Comparison of ENCODE assay signal across 21 mouse cellular contexts in genomic region chr8:87046590-87046989, GRCm38 (mm10).
"Had no signal": no experiment of that assay in that cellular context is flagged by ENCODE, and none has a peak within 500 bp of the region (broad histone marks: within the 10 kb centered on the region; RNA-seq: fewer than 3 reads in every experiment).

No protein-coding gene starts in this region.

- H3K4me3 ChIP-seq: layer of hippocampus, adult 2 months; limb, embryonic 12.5 days; limb, embryonic 15.5 days; midbrain, embryonic 12.5 days; midbrain, embryonic 15.5 days; neural tube, embryonic 12.5 days; neural tube, embryonic 15.5 days; stomach, embryonic 15.5 days had no signal

- H3K9me3 ChIP-seq: limb, embryonic 12.5 days; limb, embryonic 15.5 days; midbrain, embryonic 15.5 days; neural tube, embryonic 15.5 days; stomach, embryonic 15.5 days had no signal

- H3K4me1 ChIP-seq: limb, embryonic 12.5 days; limb, embryonic 15.5 days; midbrain, embryonic 12.5 days; neural tube, embryonic 12.5 days; neural tube, embryonic 15.5 days; stomach, embryonic 15.5 days had no signal

- H3K36me3 ChIP-seq: limb, embryonic 12.5 days; limb, embryonic 15.5 days; midbrain, embryonic 12.5 days; midbrain, embryonic 15.5 days; neural tube, embryonic 12.5 days; neural tube, embryonic 15.5 days; stomach, embryonic 15.5 days had no signal

- H3K9ac ChIP-seq: limb, embryonic 12.5 days; limb, embryonic 15.5 days; liver, embryonic 14.5 days; liver, postnatal 0 days; lung, embryonic 14.5 days; midbrain, embryonic 12.5 days; midbrain, embryonic 15.5 days; neural tube, embryonic 12.5 days; neural tube, embryonic 15.5 days; stomach, embryonic 15.5 days had no signal

- H3K4me2 ChIP-seq: limb, embryonic 12.5 days; limb, embryonic 15.5 days; liver, embryonic 11.5 days; lung, embryonic 14.5 days; midbrain, embryonic 12.5 days; midbrain, embryonic 15.5 days; neural tube, embryonic 12.5 days; neural tube, embryonic 15.5 days; stomach, embryonic 15.5 days had no signal

- H3K27ac ChIP-seq: kidney, postnatal 0 days; layer of hippocampus, adult 2 months; limb, embryonic 12.5 days; limb, embryonic 15.5 days; liver, embryonic 14.5 days; macrophage; midbrain, embryonic 12.5 days; midbrain, embryonic 15.5 days; neural tube, embryonic 12.5 days; neural tube, embryonic 15.5 days; stomach, embryonic 15.5 days had no signal

- H3K27me3 ChIP-seq: limb, embryonic 15.5 days; midbrain, embryonic 15.5 days; neural tube, embryonic 12.5 days; neural tube, embryonic 15.5 days; stomach, embryonic 15.5 days had no signal

- DNase-seq: kidney, postnatal 25 days; layer of hippocampus, adult 9-11 months; liver, postnatal 0 days; lung, embryonic 14.5 days; retina, postnatal 1 day; right cerebral cortex, postnatal 25 days; spleen, adult 18-20 months; thymus, postnatal 14 days had no signal

- ATAC-seq: liver, postnatal 0 days; lung, postnatal 0 days; midbrain, embryonic 15.5 days had no signal
